Comparison of ENCODE assay signal across 8 mouse cellular contexts in genomic region chr15:83349954-83350711, GRCm38 (mm10). TPM values are rescaled to one million over a fixed set of nuclear protein-coding genes. Genes with fewer than 3 reads are reported as not detected.
DNase-seq lines count a peak whose midpoint lies in the region; ATAC-seq and TF ChIP-seq lines count a peak whose summit lies in the region.

Arfgap3 (minus strand) TSS chr15:83350247.

- H3K79me2 ChIP-seq in MEL (ENCODE audit: control insufficient read depth, insufficient read depth, low read length, poor library complexity) = peaks cover 1% of the 10 kb centered on the region; the same call in 1 of the 2 replicates

- TF ChIP-seq CTCF in MEL (IDR thresholded peaks at IDR 0.05 in 2 of 3, conservative IDR thresholded peaks at IDR 0.05 in 1 of 3; ENCODE audit: control insufficient read depth in 1 of 3, insufficient read depth in 1 of 3, low read depth in 2 of 3, low read length in 3 of 3, poor library complexity in 1 of 3, severe bottlenecking in 1 of 3) = no peak
- TF ChIP-seq CTCF in cerebellum, adult 2 months (IDR thresholded peaks at IDR 0.05; ENCODE audit: borderline replicate concordance, insufficient read depth, low read depth, low read length) = no peak

- peak within 1 kb of the TSS; percentile 81 for H3K9ac ChIP-seq in MEL (ENCODE audit: control insufficient read depth, low read depth, low read length, poor library complexity, severe bottlenecking)
- H3K9ac ChIP-seq in lung, embryonic 16.5 days (ENCODE audit: low read length) = peak within 1 kb of the TSS; percentile 88

- WGBS in cerebellum, adult 2 months = under 1% methylated on average over 59 of the region's 60 CpGs
- under 1% methylated on average over 51 of the region's 60 CpGs for WGBS in lung, embryonic 16.5 days

- peaks cover 0 to 10% of the 10 kb centered on the region in 2 experiments; a peak in 2 of 4 replicates for H3K4me1 ChIP-seq in MEL (ENCODE audit: control insufficient read depth in 1 of 2, insufficient read depth in 2 of 2, low read length in 2 of 2)
- H3K4me1 ChIP-seq in cerebellum, adult 2 months (ENCODE audit: control insufficient read depth, insufficient read depth, low read length) = peaks cover 10% of the 10 kb centered on the region
- H3K4me1 ChIP-seq in lung, embryonic 16.5 days (replicated peaks; ENCODE audit: control insufficient read depth, insufficient read depth, low read length) = peaks cover 18% of the 10 kb centered on the region

- ATAC-seq in hematopoietic stem cell, adult 5-6 weeks (replicated peaks in 1 of 2; ENCODE audit: insufficient read depth in 1 of 2, low FRiP score in 2 of 2, low TSS enrichment in 1 of 2, low read depth in 1 of 2, poor library complexity in 2 of 2, severe bottlenecking in 2 of 2) = peak; percentile 78 to 95
- ATAC-seq in lung, embryonic 16.5 days (ENCODE audit: low read depth) = peak; percentile 95

- H3K27me3 ChIP-seq in MEL (ENCODE audit: control insufficient read depth in 1 of 2, insufficient read depth in 2 of 2, low read length in 2 of 2) = no peaks in the 10 kb centered on the region
- H3K27me3 ChIP-seq in cerebellum, adult 2 months (ENCODE audit: control insufficient read depth, insufficient read depth, low read length) = no peaks in the 10 kb centered on the region
- no peaks in the 10 kb centered on the region for H3K27me3 ChIP-seq in lung, embryonic 16.5 days (ENCODE audit: control insufficient read depth, insufficient read depth, low read depth, low read length)

- peak within 1 kb of the TSS; percentile 86 for H3K4me2 ChIP-seq in lung, embryonic 16.5 days (ENCODE audit: low read depth, low read length)

- peak; percentile 38 to 67; a peak in 2 of 4 replicates for TF ChIP-seq POLR2A in MEL (IDR thresholded peaks at IDR 0.05; ENCODE audit: control insufficient read depth in 1 of 2, insufficient read depth in 1 of 2, low read depth in 1 of 2, low read length in 2 of 2, poor library complexity in 1 of 2)
- TF ChIP-seq POLR2A in cerebellum, adult 2 months (IDR thresholded peaks at IDR 0.05; ENCODE audit: borderline replicate concordance, insufficient read depth, low read length) = peak; percentile 34; the same call in 1 of the 2 replicates

- H3K9me3 ChIP-seq in MEL (replicated peaks; ENCODE audit: insufficient read depth, low read length) = no peaks in the 10 kb centered on the region
- no peaks in the 10 kb centered on the region for H3K9me3 ChIP-seq in lung, embryonic 16.5 days (ENCODE audit: control insufficient read depth, low read length)

- no peak for TF ChIP-seq EP300 in MEL (IDR thresholded peaks at IDR 0.05; ENCODE audit: low read depth in 1 of 2, low read length in 2 of 2)

- peak; percentile 93 for DNase-seq in MEL (ENCODE audit: low read depth, low spot score)
- peak; percentile 91 to 93 for DNase-seq in cerebellum, adult 2 months
- peak; percentile 95 for DNase-seq in forelimb bud, embryonic 11.5 days (ENCODE audit: low read depth, low spot score)
- peak; percentile 86 for DNase-seq in layer of hippocampus, adult 9-10 months (ENCODE audit: low spot score)
- peak; percentile 90 for DNase-seq in ovary, postnatal 10 days (ENCODE audit: low spot score)
- DNase-seq in thymus, postnatal 10 days (ENCODE audit: low spot score in 2 of 2) = peak; percentile 89 to 97

- H3K27ac ChIP-seq in MEL (ENCODE audit: control insufficient read depth, low read depth, low read length) = 0 out of 2 replicates have a peak within 1 kb of the TSS, but pooled peaks have one; percentile 3
- H3K27ac ChIP-seq in cerebellum, adult 2 months (ENCODE audit: insufficient read depth, low read length) = peak within 1 kb of the TSS; percentile 51; the same call in 1 of the 2 replicates
- peak within 1 kb of the TSS; percentile 82 for H3K27ac ChIP-seq in lung, embryonic 16.5 days (ENCODE audit: low read length)

- peak within 1 kb of the TSS; percentile 84 to 88 for H3K4me3 ChIP-seq in MEL (ENCODE audit: control insufficient read depth in 1 of 2, insufficient read depth in 1 of 2, low read depth in 2 of 2, low read length in 2 of 2)
- H3K4me3 ChIP-seq in cerebellum, adult 2 months (replicated peaks; ENCODE audit: insufficient read depth, low read depth, low read length) = peak within 1 kb of the TSS; percentile 73
- H3K4me3 ChIP-seq in lung, embryonic 16.5 days (ENCODE audit: low read length) = peak within 1 kb of the TSS; percentile 89

- peaks cover 0 to 5% of the 10 kb centered on the region in 2 experiments; a peak in 2 of 4 replicates for H3K36me3 ChIP-seq in MEL (ENCODE audit: control insufficient read depth in 1 of 2, insufficient read depth in 2 of 2, low read length in 2 of 2)
- H3K36me3 ChIP-seq in lung, embryonic 16.5 days (ENCODE audit: control insufficient read depth, insufficient read depth, low read length) = no peaks in the 10 kb centered on the region

- no peak for TF ChIP-seq RAD21 in MEL (IDR thresholded peaks at IDR 0.05; ENCODE audit: low read depth, low read length)

TF ChIP-seq in MEL, 35 proteins besides CTCF, POLR2A, EP300 and RAD21:
- TF ChIP-seq MEF2A (IDR thresholded peaks at IDR 0.05; ENCODE audit: extremely low read depth, insufficient replicate concordance, low read depth, low read length, poor library complexity, severe bottlenecking) (no peak), MAZ (IDR thresholded peaks at IDR 0.05; ENCODE audit: low read depth, low read length) (peak; percentile 45; the same call in 1 of the 2 replicates), E2F4 (IDR thresholded peaks at IDR 0.05; ENCODE audit: borderline replicate concordance, low read depth, low read length) (no peak), ELF1 (IDR thresholded peaks at IDR 0.05; ENCODE audit: low read depth, low read length) (0 out of 2 replicates have a peak, but pooled peaks have one; percentile 6), HCFC1 (IDR thresholded peaks at IDR 0.05; ENCODE audit: low read depth, low read length) (peak; percentile 66), MXI1 (IDR thresholded peaks at IDR 0.05; ENCODE audit: low read depth, low read length) (0 out of 2 replicates have a peak, but pooled peaks have one; percentile 49), TCF12 (IDR thresholded peaks at IDR 0.05; ENCODE audit: low read depth, low read length) (peak; percentile 44; the same call in 1 of the 2 replicates), GABPA (IDR thresholded peaks at IDR 0.05; ENCODE audit: low read depth, low read length) (no peak), MAX (IDR thresholded peaks at IDR 0.05; ENCODE audit: low read length) (peak; percentile 76), USF1 (IDR thresholded peaks at IDR 0.05; ENCODE audit: low read depth, low read length) (peak; percentile 64), NELFE (IDR thresholded peaks at IDR 0.05; ENCODE audit: low read depth, low read length) (peak; percentile 65), TBP (IDR thresholded peaks at IDR 0.05; ENCODE audit: low read depth, low read length) (peak; percentile 45; the same call in 1 of the 2 replicates), SIN3A (IDR thresholded peaks at IDR 0.05; ENCODE audit: low read length) (peak; percentile 77), NRF1 (IDR thresholded peaks at IDR 0.05; ENCODE audit: insufficient read depth, low read depth, low read length, poor library complexity, severe bottlenecking) (peak; percentile 93), MYB (IDR thresholded peaks at IDR 0.05; ENCODE audit: low read depth, low read length) (no peak)

RNA-seq across cellular contexts. Expression of gene Arfgap3, which starts in this region (rescaled TPM):
- total RNA-seq in MEL (2012; rRNA removed) = 8.2 and 8.6 TPM in 2 replicates
- polyA plus RNA-seq in MEL (2012; ENCODE audit: insufficient read depth in 1 of 2, insufficient read length in 2 of 2, low read depth in 1 of 2, low replicate concordance in 2 of 2, missing spikeins in 1 of 2) = 10 to 100 TPM in 1 of 2 experiments, not detected in 1; 12.4 TPM
- polyA plus RNA-seq in cerebellum, adult 2 months (2012; rRNA removed) = 19.9 and 21.5 TPM in 2 replicates
- 13.0 and 18.4 TPM in 2 replicates for total RNA-seq in hematopoietic stem cell, adult 5-6 weeks (2017)
- 43.8 and 45.8 TPM in 2 replicates for polyA plus RNA-seq in lung, embryonic 16.5 days (2015; fragmentation: Nextera tagmentation; extraction: Ambion mirVana)

Comparison
In these comparisons a context has a peak if more than half of its experiments do, and no peak if none do; other contexts are left out.
1. Peak in every context shown above with its lines: DNase-seq, ATAC-seq, H3K4me3 ChIP-seq and H3K27ac ChIP-seq.
2. H3K27ac ChIP-seq: peak in every context shown above with its lines; median percentile 82 in lung, embryonic 16.5 days; 51 in cerebellum, adult 2 months; 3 in MEL.